Mouse (Mus musculus) megakaryocyte, embryonic 14.5 days (primary cell): ENCODE measurements around the gene Bspry.

Experiments
- FLI1 ChIP-seq: IDR thresholded peaks from 2 replicates; pipeline ENCODE4 v1.6.1; 2012; ENCODE audit warnings: low read length, inconsistent platforms, mixed read lengths
- GATA1 ChIP-seq: IDR thresholded peaks from 3 replicates; pipeline ENCODE4 v1.6.1; 2012; ENCODE audit warnings: mixed read lengths, low read length, inconsistent platforms, borderline replicate concordance

GRCm38 (mm10) chr4:62514995-62515394, 35.1 kb downstream of the Bspry start:
- TF ChIP-seq GATA1 = no peak
- no peak for TF ChIP-seq FLI1
